9 mouse cellular contexts compared by ENCODE assay signal in genomic region chr6:120903450-120903912, GRCm38 (mm10). TPM values are rescaled to one million over a fixed set of nuclear protein-coding genes. Genes with fewer than 3 reads are reported as not detected.
DNase-seq lines count a peak whose midpoint lies in the region; ATAC-seq and TF ChIP-seq lines count a peak whose summit lies in the region.
"Had no signal": no experiment of that assay in that cellular context is flagged by ENCODE, and none has a peak within 500 bp of the region (broad histone marks: within the 10 kb centered on the region; RNA-seq: fewer than 3 reads in every experiment).

No protein-coding gene starts in this region.

- no peaks in the 10 kb centered on the region for H3K9me3 ChIP-seq in heart, embryonic 10.5 days
- H3K9me3 ChIP-seq in ES-E14 (ENCODE audit: control insufficient read depth, insufficient read depth, low read depth, low read length) = no peaks in the 10 kb centered on the region
- no peaks in the 10 kb centered on the region for H3K9me3 ChIP-seq in embryonic facial prominence, embryonic 11.5 days (replicated peaks; ENCODE audit: control insufficient read depth, low read length)
- H3K9me3 ChIP-seq: embryonic facial prominence, embryonic 12.5 days had no signal

- H3K27ac ChIP-seq in heart, embryonic 10.5 days = no peak overlapping the region
- no peak overlapping the region for H3K27ac ChIP-seq in ES-E14 (ENCODE audit: insufficient read depth, low read depth, low read length, poor library complexity, severe bottlenecking)
- no peak overlapping the region for H3K27ac ChIP-seq in embryonic facial prominence, embryonic 11.5 days (replicated peaks; ENCODE audit: low read depth, low read length)
- H3K27ac ChIP-seq: embryonic facial prominence, embryonic 12.5 days had no signal

- no peak overlapping the region for H3K4me3 ChIP-seq in heart, embryonic 10.5 days
- H3K4me3 ChIP-seq in ES-E14 (ENCODE audit: insufficient read depth in 1 of 2, low read depth in 1 of 2, low read length in 2 of 2, poor library complexity in 1 of 2, severe bottlenecking in 1 of 2) = no peak overlapping the region
- H3K4me3 ChIP-seq in embryonic facial prominence, embryonic 11.5 days (ENCODE audit: low read depth, low read length) = no peak overlapping the region
- H3K4me3 ChIP-seq: embryonic facial prominence, embryonic 12.5 days had no signal

- no peak overlapping the region for H3K9ac ChIP-seq in ES-E14 (ENCODE audit: insufficient read depth, low read depth, low read length, poor library complexity, severe bottlenecking)
- no peak overlapping the region for H3K9ac ChIP-seq in embryonic facial prominence, embryonic 11.5 days (replicated peaks; ENCODE audit: low read length)
- H3K9ac ChIP-seq: embryonic facial prominence, embryonic 12.5 days had no signal

- no peaks in the 10 kb centered on the region for H3K36me3 ChIP-seq in heart, embryonic 10.5 days
- peaks cover 17% of the 10 kb centered on the region for H3K36me3 ChIP-seq in ES-E14 (ENCODE audit: control insufficient read depth, insufficient read depth, low read length, poor library complexity, severe bottlenecking)
- H3K36me3 ChIP-seq in embryonic facial prominence, embryonic 11.5 days (replicated peaks; ENCODE audit: control insufficient read depth, insufficient read depth, low read depth, low read length) = no peaks in the 10 kb centered on the region
- H3K36me3 ChIP-seq: embryonic facial prominence, embryonic 12.5 days had no signal

- 46% methylated on average over 5 of the region's 5 CpGs for WGBS in heart, embryonic 10.5 days
- WGBS in embryonic facial prominence, embryonic 11.5 days = 54% methylated on average over 5 of the region's 5 CpGs

- no peak overlapping the region for H3K4me2 ChIP-seq in embryonic facial prominence, embryonic 11.5 days (ENCODE audit: low read depth, low read length)
- H3K4me2 ChIP-seq: embryonic facial prominence, embryonic 12.5 days had no signal

- DNase-seq in heart, embryonic 10.5 days (ENCODE audit: low spot score) = peak; percentile 83
- DNase-seq in heart, adult 11 months = no peak
- DNase-seq in ES-E14 (ENCODE audit: low read depth, low spot score) (peak; percentile 66), liver (peak; percentile 52)
- DNase-seq in embryonic facial prominence, embryonic 11.5 days (ENCODE audit: low spot score) = peak; percentile 63
- peak; percentile 67 for DNase-seq in retina, embryonic 14.5 days (ENCODE audit: low spot score)
- DNase-seq in urinary bladder, postnatal 14 days (ENCODE audit: low spot score) = no peak
- no peak for DNase-seq in cerebellum, adult 11 months

- no peaks in the 10 kb centered on the region for H3K27me3 ChIP-seq in heart, embryonic 10.5 days (ENCODE audit: insufficient read depth, poor library complexity, severe bottlenecking)
- no peaks in the 10 kb centered on the region for H3K27me3 ChIP-seq in embryonic facial prominence, embryonic 11.5 days (ENCODE audit: control insufficient read depth, insufficient read depth, low read length)
- H3K27me3 ChIP-seq: embryonic facial prominence, embryonic 12.5 days had no signal

- H3K4me1 ChIP-seq in heart, embryonic 10.5 days = 0 out of 2 replicates have a peak, but pooled peaks cover 6% of the 10 kb centered on the region
- H3K4me1 ChIP-seq in ES-E14 (ENCODE audit: control insufficient read depth in 2 of 2, insufficient read depth in 2 of 2, low read length in 2 of 2, poor library complexity in 1 of 2) = peaks cover 3 to 10% of the 10 kb centered on the region in 2 experiments
- no peaks in the 10 kb centered on the region for H3K4me1 ChIP-seq in embryonic facial prominence, embryonic 11.5 days (ENCODE audit: control insufficient read depth, insufficient read depth, low read length)
- H3K4me1 ChIP-seq: embryonic facial prominence, embryonic 12.5 days had no signal

- in situ Hi-C loops in ES-E14 (cut with MboI; ENCODE audit: low sequenced_read_pairs in 2 of 2, unreplicated experiment in 2 of 2) = no loop called here

- peak; percentile 49; the same call in 1 of the 2 replicates for ATAC-seq in embryonic facial prominence, embryonic 11.5 days (replicated peaks; ENCODE audit: insufficient number of reproducible peaks, low FRiP score, low TSS enrichment, low read depth)

TF ChIP-seq in ES-E14, 5 proteins besides CTCF, POLR2A, EP300 and RAD21:
- peak; percentile 29; the same call in 1 of the 2 replicates for TF ChIP-seq ZC3H11A (IDR thresholded peaks at IDR 0.05; ENCODE audit: borderline replicate concordance, low read depth, low read length)
- no peak for TF ChIP-seq ZNF384 (IDR thresholded peaks at IDR 0.05; ENCODE audit: low read depth, low read length)

RNA-seq across cellular contexts. Expression of gene Bid, which starts 13.2 kb away (rescaled TPM):
- polyA plus RNA-seq in heart, embryonic 10.5 days (2016; fragmentation: Nextera tagmentation; extraction: Ambion mirVana) = 12.7 and 16.5 TPM in 2 replicates
- total RNA-seq in ES-E14 (2012; rRNA removed) = 20.0 and 27.0 TPM in 2 replicates
- 17.6 and 19.8 TPM in 2 replicates for polyA plus RNA-seq in embryonic facial prominence, embryonic 11.5 days (2014; fragmentation: Nextera tagmentation; extraction: Ambion mirVana)

Comparison
In these comparisons a context has a peak if more than half of its experiments do, and no peak if none do; other contexts are left out.
1. DNase-seq: peak in heart, embryonic 10.5 days (single experiment), ES-E14 (single experiment), embryonic facial prominence, embryonic 11.5 days (single experiment), liver (single experiment) and retina, embryonic 14.5 days (single experiment); none in heart, adult 11 months (single experiment), urinary bladder, postnatal 14 days (single experiment) and cerebellum, adult 11 months (single experiment).